Mouse (Mus musculus): ENCODE measurements around the gene Tmem41b. TPM values are rescaled to one million over a fixed set of nuclear protein-coding genes. Genes with fewer than 3 reads are reported as not detected.
A peak's percentile ranks its signal among the peaks of the same experiment; 100 is the strongest.
"Not testable (repeated sequence)": the region's sequence is repeated elsewhere in the genome, so short reads cannot be mapped to it uniquely, and the experiment has no call there.

Tmem41b gene
- polyA plus RNA-seq, 1 experiment from 2014 or later = 79.1 TPM

GRCm38 (mm10) chr7:109991286-109991685 lies 4.6 kb upstream of the Tmem41b start:
- no peak overlapping the region for H3K9ac ChIP-seq (ENCODE audit: low read length)
- H3K4me1 ChIP-seq (ENCODE audit: control insufficient read depth, insufficient read depth, low read length) = no peaks in the 10 kb centered on the region
- no peak for DNase-seq (ENCODE audit: low spot score)
- WGBS = 97% methylated on average over 1 of the region's 1 CpGs
- H3K27me3 ChIP-seq (ENCODE audit: control insufficient read depth, insufficient read depth, low read length) = no peaks in the 10 kb centered on the region
- no peak overlapping the region for H3K27ac ChIP-seq (ENCODE audit: low read depth, low read length)
- H3K36me3 ChIP-seq (ENCODE audit: control insufficient read depth, insufficient read depth, low read length) = no peaks in the 10 kb centered on the region
- no peaks in the 10 kb centered on the region for H3K9me3 ChIP-seq (ENCODE audit: control insufficient read depth, low read length)
- ATAC-seq (ENCODE audit: insufficient read depth, low FRiP score, low TSS enrichment) = no peak
- no peak overlapping the region for H3K4me3 ChIP-seq (ENCODE audit: low read depth, low read length)
- H3K4me2 ChIP-seq (ENCODE audit: low read depth) = no peak overlapping the region

- H3K4me1 ChIP-seq (ENCODE audit: control insufficient read depth, insufficient read depth, low read length) = no peaks in the 10 kb centered on the region; the same call in 1 of the 2 replicates
- H3K36me3 ChIP-seq (ENCODE audit: control insufficient read depth, insufficient read depth, low read length) = peaks cover 2% of the 10 kb centered on the region; the same call in 1 of the 2 replicates
- peak; percentile 100 for DNase-seq (ENCODE audit: low spot score)
- H3K27ac ChIP-seq (ENCODE audit: low read depth, low read length) = peak overlapping the region; percentile 47; the same call in 1 of the 2 replicates
- no peaks in the 10 kb centered on the region for H3K9me3 ChIP-seq (ENCODE audit: control insufficient read depth, low read length)
- H3K4me3 ChIP-seq (ENCODE audit: low read depth, low read length) = peak overlapping the region; percentile 69
- under 1% methylated on average over 43 of the region's 43 CpGs for WGBS
- H3K4me2 ChIP-seq (ENCODE audit: low read depth) = peak overlapping the region; percentile 46
- H3K9ac ChIP-seq (ENCODE audit: low read length) = peak overlapping the region; percentile 62
- peak; percentile 99 for ATAC-seq (ENCODE audit: insufficient read depth, low FRiP score, low TSS enrichment)
- no peaks in the 10 kb centered on the region for H3K27me3 ChIP-seq (ENCODE audit: control insufficient read depth, insufficient read depth, low read length)
These were observed 528 bp downstream of the Tmem41b start for GRCm38 (mm10) chr7:109986133-109986669.

GRCm38 (mm10) chr7:109985661-109986132 lies 1.0 kb downstream of the Tmem41b start:
- H3K27ac ChIP-seq (ENCODE audit: low read depth, low read length) = 0 out of 2 replicates have a peak overlapping the region, but pooled peaks have one; percentile 42
- peak overlapping the region; percentile 62 for H3K9ac ChIP-seq (ENCODE audit: low read length)
- H3K4me2 ChIP-seq (ENCODE audit: low read depth) = peak overlapping the region; percentile 46
- no peaks in the 10 kb centered on the region for H3K9me3 ChIP-seq (ENCODE audit: control insufficient read depth, low read length)
- DNase-seq (ENCODE audit: low spot score) (peak; percentile 13), ATAC-seq (ENCODE audit: insufficient read depth, low FRiP score, low TSS enrichment) (peak; percentile 59)
- H3K4me3 ChIP-seq (ENCODE audit: low read depth, low read length) = peak overlapping the region; percentile 69
- H3K27me3 ChIP-seq (ENCODE audit: control insufficient read depth, insufficient read depth, low read length) = no peaks in the 10 kb centered on the region
- H3K36me3 ChIP-seq (ENCODE audit: control insufficient read depth, insufficient read depth, low read length) = peaks cover 2% of the 10 kb centered on the region; the same call in 1 of the 2 replicates
- no peaks in the 10 kb centered on the region; the same call in 1 of the 2 replicates for H3K4me1 ChIP-seq (ENCODE audit: control insufficient read depth, insufficient read depth, low read length)
- WGBS = under 1% methylated on average over 23 of the region's 27 CpGs

- 0 out of 2 replicates have a peak overlapping the region, but pooled peaks have one; percentile 69 for H3K4me3 ChIP-seq (ENCODE audit: low read depth, low read length)
- WGBS = 87% methylated on average over 5 of the region's 5 CpGs
- not testable (repeated sequence) for H3K9ac ChIP-seq (ENCODE audit: low read length)
These were observed 2.1 kb downstream of the Tmem41b start for GRCm38 (mm10) chr7:109984608-109985007.

GRCm38 (mm10) chr7:109977131-109977530 lies 9.6 kb downstream of the Tmem41b start:
- peaks cover 10% of the 10 kb centered on the region for H3K36me3 ChIP-seq (ENCODE audit: control insufficient read depth, insufficient read depth, low read length)
- WGBS = 70% methylated on average over 5 of the region's 5 CpGs
- not testable (repeated sequence) for DNase-seq (ENCODE audit: low spot score); H3K4me3 ChIP-seq (ENCODE audit: low read depth, low read length); H3K9me3 ChIP-seq (ENCODE audit: control insufficient read depth, low read length); H3K27ac ChIP-seq (ENCODE audit: low read depth, low read length); H3K4me1 ChIP-seq (ENCODE audit: control insufficient read depth, insufficient read depth, low read length); H3K4me2 ChIP-seq (ENCODE audit: low read depth); H3K27me3 ChIP-seq (ENCODE audit: control insufficient read depth, insufficient read depth, low read length); H3K9ac ChIP-seq (ENCODE audit: low read length); ATAC-seq (ENCODE audit: insufficient read depth, low FRiP score, low TSS enrichment)

More at GRCm38 (mm10) chr7:109984608-109985007, 2.1 kb downstream of the Tmem41b start:
- not testable (repeated sequence) for ATAC-seq (ENCODE audit: insufficient read depth, low FRiP score, low TSS enrichment); H3K4me1 ChIP-seq (ENCODE audit: control insufficient read depth, insufficient read depth, low read length); H3K27me3 ChIP-seq (ENCODE audit: control insufficient read depth, insufficient read depth, low read length); H3K36me3 ChIP-seq (ENCODE audit: control insufficient read depth, insufficient read depth, low read length); H3K4me2 ChIP-seq (ENCODE audit: low read depth); DNase-seq (ENCODE audit: low spot score); H3K9me3 ChIP-seq (ENCODE audit: control insufficient read depth, low read length); H3K27ac ChIP-seq (ENCODE audit: low read depth, low read length)

GRCm38 (mm10) chr7:109975966-109976715 lies 10.6 kb downstream of the Tmem41b start:
- ATAC-seq (ENCODE audit: insufficient read depth, low FRiP score, low TSS enrichment) (no peak), DNase-seq (ENCODE audit: low spot score) (no peak)
- H3K36me3 ChIP-seq (ENCODE audit: control insufficient read depth, insufficient read depth, low read length) = peaks cover 8% of the 10 kb centered on the region
- H3K9ac ChIP-seq (ENCODE audit: low read length) = no peak overlapping the region
- no peaks in the 10 kb centered on the region for H3K4me1 ChIP-seq (ENCODE audit: control insufficient read depth, insufficient read depth, low read length)
- 95% methylated on average over 6 of the region's 6 CpGs for WGBS
- H3K27ac ChIP-seq (ENCODE audit: low read depth, low read length) = no peak overlapping the region
- no peak overlapping the region for H3K4me2 ChIP-seq (ENCODE audit: low read depth)
- H3K9me3 ChIP-seq (ENCODE audit: control insufficient read depth, low read length) = no peaks in the 10 kb centered on the region
- no peak overlapping the region for H3K4me3 ChIP-seq (ENCODE audit: low read depth, low read length)
- no peaks in the 10 kb centered on the region for H3K27me3 ChIP-seq (ENCODE audit: control insufficient read depth, insufficient read depth, low read length)

- no peaks in the 10 kb centered on the region for H3K36me3 ChIP-seq (ENCODE audit: control insufficient read depth, insufficient read depth, low read length)
- H3K27me3 ChIP-seq (ENCODE audit: control insufficient read depth, insufficient read depth, low read length) = no peaks in the 10 kb centered on the region
- no peak overlapping the region for H3K4me2 ChIP-seq (ENCODE audit: low read depth)
- H3K4me1 ChIP-seq (ENCODE audit: control insufficient read depth, insufficient read depth, low read length) = peaks cover 2% of the 10 kb centered on the region; the same call in 1 of the 2 replicates
- no peak overlapping the region for H3K27ac ChIP-seq (ENCODE audit: low read depth, low read length)
- no peak overlapping the region for H3K4me3 ChIP-seq (ENCODE audit: low read depth, low read length)
- no peaks in the 10 kb centered on the region for H3K9me3 ChIP-seq (ENCODE audit: control insufficient read depth, low read length)
- ATAC-seq (ENCODE audit: insufficient read depth, low FRiP score, low TSS enrichment) = no peak
- no peak for DNase-seq (ENCODE audit: low spot score)
- no peak overlapping the region for H3K9ac ChIP-seq (ENCODE audit: low read length)
These were observed 17.2 kb downstream of the Tmem41b start for GRCm38 (mm10) chr7:109969542-109969941.

GRCm38 (mm10) chr7:109968924-109969450 lies 17.7 kb downstream of the Tmem41b start:
- H3K4me1 ChIP-seq (ENCODE audit: control insufficient read depth, insufficient read depth, low read length) = peaks cover 2% of the 10 kb centered on the region; the same call in 1 of the 2 replicates
- DNase-seq (ENCODE audit: low spot score) (peak; percentile 41), ATAC-seq (ENCODE audit: insufficient read depth, low FRiP score, low TSS enrichment) (peak; percentile 65; the same call in 1 of the 2 replicates)
- no peak overlapping the region for H3K9ac ChIP-seq (ENCODE audit: low read length)
- H3K27me3 ChIP-seq (ENCODE audit: control insufficient read depth, insufficient read depth, low read length) = no peaks in the 10 kb centered on the region
- H3K36me3 ChIP-seq (ENCODE audit: control insufficient read depth, insufficient read depth, low read length) = no peaks in the 10 kb centered on the region
- H3K4me2 ChIP-seq (ENCODE audit: low read depth) = no peak overlapping the region
- WGBS = 10% methylated on average over 2 of the region's 2 CpGs
- no peaks in the 10 kb centered on the region for H3K9me3 ChIP-seq (ENCODE audit: control insufficient read depth, low read length)
- H3K27ac ChIP-seq (ENCODE audit: low read depth, low read length) = peak overlapping the region; percentile 56; the same call in 1 of the 2 replicates
- H3K4me3 ChIP-seq (ENCODE audit: low read depth, low read length) = no peak overlapping the region
